Mouse (Mus musculus) myocyte (in vitro differentiated cells): Measurements from ENCODE around the gene Tnks1bp1. TPM values are rescaled to one million over a fixed set of nuclear protein-coding genes. Genes with fewer than 3 reads are reported as not detected.

Experiments used
- H3K27me3 ChIP-seq: one replicate; pipeline ENCODE4 v1.6.1; 2011; ENCODE audit not compliant: control insufficient read depth, insufficient read depth, insufficient read length
- H3K36me3 ChIP-seq: one replicate; pipeline ENCODE4 v1.6.1; 2011; ENCODE audit not compliant: control insufficient read depth, insufficient read depth
- H3K4me2 ChIP-seq: one replicate; pipeline ENCODE4 v1.6.1; 2011; ENCODE audit warnings: low read depth, control low read depth
- H3K4me3 ChIP-seq: one replicate; pipeline ENCODE4 v1.5.1; 2011; ENCODE audit warnings: mild to moderate bottlenecking, control low read depth, moderate library complexity
- H3K79me2 ChIP-seq: one replicate; pipeline ENCODE4 v1.6.1; 2011; ENCODE audit not compliant: control insufficient read depth, insufficient read depth
- H3ac ChIP-seq: one replicate; pipeline ENCODE4 v1.6.1; 2011; ENCODE audit not compliant: control insufficient read depth, insufficient read length
- CEBPB ChIP-seq: IDR thresholded peaks from 2 replicates; pipeline ENCODE4 v1.6.1; 2011; ENCODE audit warnings: mild to moderate bottlenecking, moderate library complexity; ENCODE audit not compliant: poor library complexity, insufficient read depth, severe bottlenecking
- E2F4 ChIP-seq: IDR thresholded peaks from one replicate; pipeline ENCODE4 v1.6.1; 2011; ENCODE audit warnings: mild to moderate bottlenecking, control low read depth, moderate library complexity; ENCODE audit not compliant: insufficient read depth
- MAX ChIP-seq: IDR thresholded peaks from one replicate; pipeline ENCODE4 v1.6.1; 2011; ENCODE audit warnings: low read depth, mild to moderate bottlenecking, control low read depth
- MYOG ChIP-seq, 3 experiments: IDR thresholded peaks; one replicate each; pipeline ENCODE4 v1.6.1; 2011; ENCODE audit warnings: control low read depth in 2 of 3, low read depth in 2 of 3, mild to moderate bottlenecking in 2 of 3; ENCODE audit not compliant: insufficient read length in 2 of 3, control insufficient read depth in 1 of 3, insufficient read depth in 1 of 3
- POLR2AphosphoS2 ChIP-seq: IDR thresholded peaks from one replicate; pipeline ENCODE4 v1.6.1; 2011; ENCODE audit warnings: low read depth, control low read depth; ENCODE audit not compliant: insufficient read length
- REST ChIP-seq: IDR thresholded peaks from one replicate; pipeline ENCODE4 v1.6.1; 2011; ENCODE audit warnings: mild to moderate bottlenecking, control low read depth, moderate library complexity; ENCODE audit not compliant: insufficient read depth, insufficient read length
- SRF ChIP-seq: IDR thresholded peaks from one replicate; pipeline ENCODE4 v1.6.1; 2011; ENCODE audit warnings: low read depth; ENCODE audit not compliant: control insufficient read depth, insufficient read length
- TCF3 ChIP-seq: IDR thresholded peaks from one replicate; pipeline ENCODE4 v1.6.1; 2011; ENCODE audit warnings: low read depth, control low read depth; ENCODE audit not compliant: insufficient read length
- USF1 ChIP-seq: IDR thresholded peaks from one replicate; pipeline ENCODE4 v1.6.1; 2011; ENCODE audit warnings: low read depth, mild to moderate bottlenecking, control low read depth, moderate library complexity
- polyA plus RNA-seq: library from polyadenylated mRNA; unstranded; fragments of >200 nt; fragmentation: generic; extraction: Trizol; gene quantifications from one replicate; pipeline ENCODE4 v1.2.1, GENCODE M21; 2012; ENCODE audit warnings: missing spikeins

Gene Tnks1bp1
- polyA plus RNA-seq, 1 experiment: 84.0 TPM

DNA sequence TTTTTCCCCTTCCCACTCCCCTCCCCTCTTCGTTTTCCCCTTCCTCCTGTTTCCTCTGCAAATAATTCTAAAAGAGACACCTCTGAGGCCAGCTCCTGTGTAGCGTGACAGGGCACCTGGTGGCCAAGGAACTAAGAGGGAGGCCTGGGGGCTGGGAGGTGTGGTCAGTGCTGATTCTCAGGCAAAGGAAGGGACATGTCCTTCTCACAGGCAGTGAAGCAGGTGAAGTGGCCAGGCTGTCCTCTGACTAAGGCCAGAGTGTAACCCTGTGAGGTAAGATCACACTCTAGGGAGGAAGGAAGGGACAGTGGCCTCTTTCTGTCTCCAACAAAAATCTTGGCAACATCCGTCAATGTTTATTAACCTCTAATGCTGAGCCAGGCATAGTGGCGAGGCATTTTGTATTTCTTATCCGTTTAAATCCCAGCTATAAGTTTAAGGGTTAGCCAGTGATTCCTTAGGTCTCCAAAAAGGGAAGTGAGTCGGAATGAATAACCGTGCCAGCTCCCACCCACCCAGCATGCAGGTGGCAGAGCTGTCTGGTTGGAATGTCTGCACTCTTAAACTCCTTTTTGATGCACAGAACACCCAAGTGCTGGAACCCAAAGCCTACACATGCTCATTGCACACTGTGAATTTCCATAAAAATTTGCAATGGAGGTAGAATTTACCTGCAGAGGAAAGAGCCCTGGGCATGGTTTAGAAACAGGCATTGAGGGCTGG lies 58.4 kb downstream of the Tnks1bp1 start:
- no peak overlapping the region for H3ac ChIP-seq
- H3K36me3 ChIP-seq: no peaks in the 10 kb centered on the region
- TF ChIP-seq CEBPB: no peak
- H3K4me2 ChIP-seq: peak overlapping the region; percentile 30
- H3K79me2 ChIP-seq: no peaks in the 10 kb centered on the region
- H3K4me3 ChIP-seq: no peak overlapping the region
- no peaks in the 10 kb centered on the region for H3K27me3 ChIP-seq

DNA sequence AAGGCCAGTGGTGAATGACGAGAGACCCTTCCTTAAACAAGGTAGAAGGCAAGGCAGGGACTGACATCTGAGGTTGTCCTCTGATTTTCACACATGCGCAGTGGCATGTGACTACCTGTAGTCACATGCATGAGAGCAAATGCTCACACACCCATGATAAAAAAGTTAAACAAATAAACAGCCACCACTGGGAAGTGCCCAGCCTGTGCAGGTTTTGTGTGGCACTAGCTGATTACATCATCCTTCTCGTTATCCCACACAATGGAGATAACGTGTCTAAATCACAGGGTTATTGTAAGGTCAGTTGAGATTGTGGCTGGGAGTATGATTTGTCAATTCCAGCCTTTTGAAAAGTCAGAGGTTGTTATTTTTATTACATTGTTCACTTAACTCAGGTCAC lies 59.1 kb downstream of the Tnks1bp1 start:
- Histone ChIP-seq H3K79me2 (no peaks in the 10 kb centered on the region), H3ac (no peak overlapping the region), H3K4me3 (no peak overlapping the region), H3K4me2 (peak overlapping the region; percentile 30), H3K27me3 (no peaks in the 10 kb centered on the region), H3K36me3 (no peaks in the 10 kb centered on the region)
- TF ChIP-seq REST: no peak
- TF ChIP-seq MAX: no peak

DNA sequence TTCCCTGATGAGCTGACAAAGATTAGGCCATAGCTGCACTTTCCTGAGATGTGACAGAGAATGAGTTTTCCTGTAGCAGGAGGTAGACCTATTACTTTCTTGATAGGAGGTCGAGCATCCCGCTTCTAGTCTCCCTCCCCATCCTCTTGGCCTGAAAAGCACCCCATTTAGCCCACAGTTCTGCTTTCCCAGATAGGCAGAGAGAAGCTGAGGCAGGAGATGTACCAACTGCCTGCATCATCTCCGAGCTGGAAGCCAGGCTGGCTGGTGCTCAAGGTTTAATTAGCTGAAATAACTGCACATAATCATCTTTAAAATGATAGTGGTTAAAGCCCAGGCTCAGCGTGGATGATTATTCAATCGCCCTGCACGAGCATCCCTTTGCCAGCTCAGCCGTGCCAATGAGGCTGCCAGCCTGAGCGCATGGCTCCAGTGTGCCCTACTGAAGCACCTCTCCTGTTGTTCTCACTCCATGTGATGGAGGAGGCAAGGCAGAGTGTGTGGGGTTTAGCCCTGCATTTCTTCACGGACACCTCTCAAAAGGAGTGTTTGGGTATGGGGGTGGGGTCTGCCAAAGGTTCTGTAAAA lies 62.6 kb downstream of the Tnks1bp1 start:
- no peaks in the 10 kb centered on the region for H3K27me3 ChIP-seq
- H3K4me3 ChIP-seq: no peak overlapping the region
- no peak overlapping the region for H3K4me2 ChIP-seq
- TF ChIP-seq USF1 (no peak), POLR2AphosphoS2 (no peak), MYOG (IDR thresholded peaks at IDR 0.05; ENCODE audit: control insufficient read depth in 1 of 3, insufficient read depth in 1 of 3, insufficient read length in 2 of 3, low read depth in 2 of 3) (no peak), MAX (no peak), SRF (no peak), E2F4 (no peak), TCF3 (no peak)
- H3K79me2 ChIP-seq: no peaks in the 10 kb centered on the region
- H3K36me3 ChIP-seq: no peaks in the 10 kb centered on the region
- H3ac ChIP-seq: no peak overlapping the region

Other genes starting within 250 kb of the Tnks1bp1 start
- gene Ube2l6, start 249.2 kb upstream of the Tnks1bp1 start, polyA plus RNA-seq: 16.2 TPM
- 0.85 TPM for gene Smtnl1, start 225.4 kb upstream of the Tnks1bp1 start, polyA plus RNA-seq
- 102 TPM for gene Timm10, start 221.0 kb upstream of the Tnks1bp1 start, polyA plus RNA-seq
- 2.0 TPM for gene Slc43a1, start 209.2 kb upstream of the Tnks1bp1 start, polyA plus RNA-seq
- 0.13 TPM for gene Rtn4rl2, start 161.3 kb upstream of the Tnks1bp1 start, polyA plus RNA-seq
- 4.5 TPM for gene Slc43a3, start 111.4 kb upstream of the Tnks1bp1 start, polyA plus RNA-seq
- not detected for gene Prg2, start 67.6 kb upstream of the Tnks1bp1 start, polyA plus RNA-seq
- gene Prg3, start 59.8 kb upstream of the Tnks1bp1 start, polyA plus RNA-seq: not detected
- 123 TPM for gene Ssrp1, start 10.8 kb upstream of the Tnks1bp1 start, polyA plus RNA-seq
- 53.1 TPM for gene P2rx3, start 10.6 kb upstream of the Tnks1bp1 start, polyA plus RNA-seq
- gene Aplnr, start 88.2 kb downstream of the Tnks1bp1 start, polyA plus RNA-seq: 0.06 TPM
- 0.04 TPM for gene Lrrc55, start 149.2 kb downstream of the Tnks1bp1 start, polyA plus RNA-seq